Mouse (Mus musculus) cortical plate, adult 2 months (tissue): ENCODE data around the gene D7Ertd443e. TPM values are rescaled to one million over a fixed set of nuclear protein-coding genes. Genes with fewer than 3 reads are reported as not detected.

Source experiments
- H3K27ac ChIP-seq: fragments of 200-500 bp; 2 replicates; pipeline ENCODE4 v1.5.1; 2012; ENCODE audit warnings: low read length, control low read depth, inconsistent platforms; ENCODE audit not compliant: insufficient read depth
- H3K4me1 ChIP-seq: fragments of 200-500 bp; 2 replicates; pipeline ENCODE4 v1.6.1; 2011; ENCODE audit warnings: low read length; ENCODE audit not compliant: control insufficient read depth, insufficient read depth
- H3K4me3 ChIP-seq: fragments of 200-500 bp; 2 replicates; pipeline ENCODE4 v1.5.1; 2011; ENCODE audit warnings: mild to moderate bottlenecking, low read length, control low read depth; ENCODE audit not compliant: insufficient read depth
- CTCF ChIP-seq: fragments of 200-500 bp; IDR thresholded peaks from 2 replicates; pipeline ENCODE4 v1.5.1; 2011; ENCODE audit warnings: mild to moderate bottlenecking, control low read depth, low read length; ENCODE audit not compliant: insufficient read depth; ENCODE audit errors: extremely low read depth
- POLR2A ChIP-seq: fragments of 200-500 bp; IDR thresholded peaks from 2 replicates; pipeline ENCODE4 v1.6.1; 2011; ENCODE audit warnings: mild to moderate bottlenecking, low read length, control low read depth; ENCODE audit not compliant: insufficient read depth; ENCODE audit errors: extremely low read depth
- polyA plus RNA-seq: library from polyadenylated mRNA; depleted of rRNA; stranded (reverse); fragments of >200 nt; gene quantifications from 2 replicates; pipeline ENCODE4 v1.2.3, GENCODE M21; 2012

Gene D7Ertd443e
- polyA plus RNA-seq, 1 experiment = 4.6 TPM

DNA sequence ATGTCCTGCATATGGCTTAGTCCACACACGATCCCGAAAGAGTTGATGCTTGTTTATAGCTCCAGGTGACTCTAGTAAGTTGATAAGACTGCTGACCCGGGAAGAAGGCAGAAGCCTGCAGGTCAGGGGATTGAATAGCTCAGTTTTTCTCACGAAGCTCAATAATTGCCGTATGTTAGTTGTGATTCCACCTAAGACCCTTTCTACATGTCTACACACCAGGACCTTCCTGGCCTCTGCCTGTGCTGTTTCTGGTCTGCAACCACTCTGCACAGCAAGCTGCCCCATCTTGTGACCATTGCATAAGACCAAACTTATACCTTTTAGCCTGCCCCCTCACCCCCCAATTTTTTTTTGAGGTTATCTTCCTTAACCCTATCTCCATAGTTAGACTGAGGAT is 96.3 kb downstream of the D7Ertd443e start:
- H3K4me3 ChIP-seq = no peak overlapping the region
- TF ChIP-seq CTCF = no peak
- no peak for TF ChIP-seq POLR2A
- H3K4me1 ChIP-seq = no peaks in the 10 kb centered on the region
- H3K27ac ChIP-seq = no peak overlapping the region

DNA sequence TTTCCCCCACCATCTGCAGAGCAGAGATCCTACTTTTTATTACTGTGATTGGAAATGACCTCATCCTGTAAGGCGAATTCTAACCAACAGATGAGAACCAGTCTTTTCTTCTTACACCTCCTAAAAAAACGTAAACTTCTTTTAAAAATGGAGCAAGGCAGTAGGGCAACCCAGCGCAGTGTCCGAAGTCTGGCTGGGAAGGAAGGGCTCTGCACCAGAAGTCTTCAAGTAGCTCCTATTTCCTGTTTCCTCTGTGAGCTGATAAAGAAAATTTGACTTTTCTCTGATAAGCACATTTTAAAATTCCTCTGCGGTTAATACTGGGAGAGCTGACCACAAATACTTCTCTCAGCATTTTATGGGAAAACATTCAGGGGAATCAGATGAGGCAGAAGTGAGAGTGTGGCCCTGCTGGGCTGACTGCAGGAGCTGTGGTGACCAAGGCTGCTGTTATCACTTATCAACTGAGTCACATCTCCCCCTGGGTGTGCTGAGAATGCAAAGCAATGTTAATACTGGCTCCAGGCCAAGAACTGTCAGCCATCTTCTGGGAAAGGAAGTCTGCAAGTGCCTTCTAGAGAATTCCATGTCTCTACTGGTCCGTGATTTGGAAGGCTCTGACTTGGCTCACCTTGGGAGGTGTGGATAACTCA is 97.8 kb downstream of the D7Ertd443e start:
- no peak overlapping the region for H3K4me3 ChIP-seq
- H3K4me1 ChIP-seq = no peaks in the 10 kb centered on the region
- no peak for TF ChIP-seq CTCF
- no peak for TF ChIP-seq POLR2A
- H3K27ac ChIP-seq = no peak overlapping the region

DNA sequence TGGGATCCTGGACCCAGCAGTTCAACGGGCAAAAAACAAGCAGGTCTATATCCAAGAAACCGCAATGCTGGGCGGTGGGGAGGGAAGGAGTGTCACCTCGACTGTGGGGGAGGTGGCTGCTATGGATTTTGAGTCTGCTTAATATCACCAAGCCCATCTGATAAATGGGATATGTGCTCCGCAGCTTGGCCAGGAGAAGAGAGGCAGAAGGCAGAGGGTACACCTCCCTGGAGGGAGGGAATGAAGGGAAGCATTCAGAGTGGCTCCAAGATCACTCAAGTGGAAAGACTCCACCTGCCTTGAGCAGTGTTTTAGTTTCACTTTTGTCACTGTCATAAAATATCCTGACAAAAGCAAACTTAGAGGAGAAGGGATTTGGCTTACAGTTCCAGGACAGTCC is 112.5 kb downstream of the D7Ertd443e start:
- TF ChIP-seq POLR2A = no peak
- TF ChIP-seq CTCF = no peak
- H3K27ac ChIP-seq = no peak overlapping the region
- H3K4me1 ChIP-seq = no peaks in the 10 kb centered on the region
- no peak overlapping the region for H3K4me3 ChIP-seq

DNA sequence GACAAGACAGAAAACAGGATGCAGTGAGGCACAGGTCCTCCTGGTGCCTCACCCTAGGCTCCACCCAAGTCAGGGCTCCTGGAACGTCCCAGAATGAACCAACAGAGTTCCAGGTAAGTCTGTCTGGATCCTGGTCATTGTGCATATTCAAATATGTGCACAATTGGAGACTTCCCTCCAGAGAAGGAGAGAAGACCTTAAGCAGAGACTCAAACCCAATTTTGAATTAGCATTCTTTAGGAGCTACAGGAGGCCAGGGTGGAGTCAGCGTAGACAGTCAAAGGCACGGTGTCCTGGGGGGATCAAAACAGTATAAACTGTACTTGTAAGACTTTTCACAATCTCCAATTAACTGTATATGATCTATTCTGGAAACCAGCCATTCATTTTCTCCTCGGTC is 113.0 kb downstream of the D7Ertd443e start:
- Histone ChIP-seq H3K27ac (no peak overlapping the region), H3K4me1 (no peaks in the 10 kb centered on the region), H3K4me3 (no peak overlapping the region)
- TF ChIP-seq CTCF = no peak

DNA sequence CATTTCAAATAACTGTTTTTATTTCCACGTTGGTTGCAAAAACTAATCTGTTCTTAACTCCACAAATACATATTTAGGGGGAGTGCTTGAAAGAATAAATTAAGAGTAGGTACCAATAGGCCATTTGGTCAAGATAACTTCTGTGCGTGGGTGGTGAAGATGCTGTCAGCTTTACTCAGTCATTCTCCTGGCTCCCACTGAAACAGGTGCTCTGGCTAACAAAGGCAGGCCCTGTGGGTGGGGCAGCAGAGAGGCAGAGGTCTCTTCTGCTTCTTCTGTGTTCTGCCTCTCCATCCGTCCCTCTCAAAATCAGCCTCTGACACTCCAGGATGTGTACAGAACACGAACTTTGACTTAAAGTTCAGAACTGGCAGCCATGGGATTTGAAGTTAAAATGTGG is 119.7 kb downstream of the D7Ertd443e start:
- H3K4me3 ChIP-seq = no peak overlapping the region
- no peak for TF ChIP-seq POLR2A
- TF ChIP-seq CTCF = no peak
- no peak overlapping the region for H3K27ac ChIP-seq
- H3K4me1 ChIP-seq = no peaks in the 10 kb centered on the region

DNA sequence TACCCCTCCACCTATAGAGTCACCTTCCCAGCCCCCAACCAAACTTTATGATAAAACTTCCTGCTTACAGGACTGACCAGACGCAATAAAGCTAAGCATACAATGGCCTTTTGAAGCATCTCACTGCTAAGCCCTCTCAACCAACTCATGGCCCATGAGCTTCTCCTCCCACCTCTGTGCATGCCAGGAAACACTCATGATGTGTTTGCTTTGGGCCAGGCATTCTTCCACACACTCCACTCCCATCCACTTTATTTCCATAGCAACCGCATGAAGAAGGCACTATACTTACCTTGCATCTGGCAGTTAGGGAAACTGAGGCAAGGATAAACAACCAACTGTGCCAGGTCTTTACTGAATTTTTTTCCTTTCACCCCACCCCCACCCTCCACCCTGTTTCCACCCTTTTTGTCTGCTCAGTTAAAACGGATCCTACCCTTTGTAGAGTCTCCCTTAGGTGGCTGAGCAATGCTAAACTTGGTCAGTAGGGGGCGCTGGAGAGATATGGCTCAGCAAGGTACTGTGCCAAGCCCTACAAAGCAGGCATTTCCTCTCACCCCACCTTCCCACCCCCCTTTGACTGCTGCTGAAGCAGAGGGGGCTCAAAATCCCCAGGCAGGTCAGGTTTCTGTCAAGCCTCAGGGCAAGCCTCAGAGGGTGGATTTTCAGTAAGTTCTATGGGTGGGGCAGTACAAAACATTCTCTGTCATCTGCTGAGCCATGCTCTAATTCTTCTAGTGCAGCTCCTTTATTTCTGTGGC is 122.1 kb downstream of the D7Ertd443e start:
- no peak overlapping the region for H3K27ac ChIP-seq

DNA sequence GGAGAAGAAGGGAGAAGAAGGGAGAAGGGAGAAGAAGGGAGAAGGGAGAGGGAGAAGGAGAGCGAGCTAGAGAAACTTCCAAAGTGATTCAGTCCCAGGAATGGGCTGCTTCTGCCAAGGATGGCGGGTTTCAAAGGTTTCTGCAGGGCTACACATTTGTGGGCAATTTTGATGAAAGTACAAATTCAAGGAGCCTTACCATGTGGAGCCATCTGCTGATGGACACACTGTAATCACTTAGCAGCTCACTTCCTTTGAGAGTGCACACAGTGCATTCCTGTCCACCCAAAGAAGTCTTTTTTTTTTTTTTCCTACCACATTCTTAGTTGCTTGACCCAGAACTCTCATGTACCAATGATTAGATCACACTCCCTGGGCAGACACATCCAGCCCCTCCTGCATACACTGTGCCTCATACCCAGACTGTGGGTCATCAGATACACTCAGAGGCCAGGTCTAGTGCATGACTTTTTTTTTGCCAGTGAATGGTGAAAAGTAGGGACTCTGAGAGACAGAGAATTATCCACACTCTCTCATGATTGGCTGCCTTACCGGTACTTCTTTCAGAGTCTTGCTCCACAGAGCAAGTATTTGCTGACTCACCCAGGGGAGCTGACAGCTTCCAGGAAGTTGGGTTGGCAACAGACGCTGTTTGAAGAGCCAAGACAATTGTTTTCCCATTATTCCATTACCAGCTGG is 124.3 kb downstream of the D7Ertd443e start:
- no peak overlapping the region for H3K4me3 ChIP-seq
- no peak for TF ChIP-seq POLR2A
- TF ChIP-seq CTCF = no peak
- no peak overlapping the region for H3K27ac ChIP-seq
- no peaks in the 10 kb centered on the region for H3K4me1 ChIP-seq

More for the DNA sequence above, 122.1 kb downstream of the D7Ertd443e start:
- no peaks in the 10 kb centered on the region for H3K4me1 ChIP-seq
- H3K4me3 ChIP-seq = no peak overlapping the region
- TF ChIP-seq CTCF = peak; percentile 77
- no peak for TF ChIP-seq POLR2A

DNA sequence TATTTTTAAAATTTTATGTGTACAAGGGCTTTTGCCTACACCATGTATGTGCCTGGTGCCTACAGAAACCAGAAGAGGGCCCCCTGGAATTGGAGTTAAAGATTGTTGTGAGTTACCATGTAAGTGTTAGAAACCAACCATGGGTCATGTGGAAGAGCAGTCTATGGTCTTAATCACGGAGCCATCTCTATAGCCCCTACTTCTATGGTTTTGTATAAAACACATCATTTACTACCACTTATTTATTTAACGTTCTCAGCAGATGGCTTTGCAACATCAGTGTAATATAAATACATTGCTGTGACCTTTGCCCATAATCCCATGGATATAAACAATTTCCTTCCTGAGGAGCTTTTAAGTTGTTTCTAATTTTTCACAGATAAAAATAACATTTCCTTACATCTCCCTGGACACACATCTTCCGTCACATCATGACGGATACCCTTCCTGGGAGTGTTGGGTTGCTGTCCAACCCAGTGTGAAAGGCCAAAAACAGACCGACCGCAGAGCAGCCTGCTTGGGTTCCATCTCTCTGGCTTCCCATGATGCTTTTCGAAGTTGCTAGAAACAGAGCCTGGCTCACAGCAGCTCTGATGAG is 135.1 kb downstream of the D7Ertd443e start:
- no peak for TF ChIP-seq CTCF
- TF ChIP-seq POLR2A = no peak
- Histone ChIP-seq H3K4me1 (no peaks in the 10 kb centered on the region), H3K4me3 (no peak overlapping the region), H3K27ac (no peak overlapping the region)

DNA sequence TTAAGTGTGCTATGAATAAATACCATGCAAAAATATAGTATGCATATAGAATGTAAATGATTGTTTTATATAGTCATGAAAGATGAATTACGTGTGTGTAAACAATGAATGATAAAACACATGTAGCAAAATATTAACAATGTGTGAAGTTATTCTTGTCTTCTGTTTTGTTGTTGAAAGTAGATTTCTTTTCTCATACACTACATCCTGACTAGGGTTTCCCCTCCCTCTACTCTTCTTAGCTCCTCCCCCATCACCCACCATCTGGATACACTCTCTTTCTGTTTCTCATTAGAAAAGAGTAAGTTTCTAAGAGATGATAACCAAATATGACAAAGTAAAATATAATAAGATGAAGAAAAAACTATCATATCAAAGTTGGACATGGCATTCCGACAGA is 137.4 kb downstream of the D7Ertd443e start:
- no peak overlapping the region for H3K4me3 ChIP-seq
- TF ChIP-seq CTCF (no peak), POLR2A (no peak)
- no peaks in the 10 kb centered on the region for H3K4me1 ChIP-seq
- H3K27ac ChIP-seq = no peak overlapping the region
